Mouse (Mus musculus) myocyte (in vitro differentiated cells): ENCODE measurements around the gene Ptprr. TPM values are rescaled to one million over a fixed set of nuclear protein-coding genes. Genes with fewer than 3 reads are reported as not detected.
A peak's percentile ranks its signal among the peaks of the same experiment; 100 is the strongest.

Experiments used
- H3K27me3 ChIP-seq: one replicate; pipeline ENCODE4 v1.6.1; 2011; ENCODE audit not compliant: control insufficient read depth, insufficient read depth, insufficient read length
- H3K36me3 ChIP-seq: one replicate; pipeline ENCODE4 v1.6.1; 2011; ENCODE audit not compliant: control insufficient read depth, insufficient read depth
- H3K4me2 ChIP-seq: one replicate; pipeline ENCODE4 v1.6.1; 2011; ENCODE audit warnings: low read depth, control low read depth
- H3K4me3 ChIP-seq: one replicate; pipeline ENCODE4 v1.5.1; 2011; ENCODE audit warnings: mild to moderate bottlenecking, control low read depth, moderate library complexity
- H3K79me2 ChIP-seq: one replicate; pipeline ENCODE4 v1.6.1; 2011; ENCODE audit not compliant: control insufficient read depth, insufficient read depth
- H3ac ChIP-seq: one replicate; pipeline ENCODE4 v1.6.1; 2011; ENCODE audit not compliant: control insufficient read depth, insufficient read length
- CEBPB ChIP-seq: IDR thresholded peaks from 2 replicates; pipeline ENCODE4 v1.6.1; 2011; ENCODE audit warnings: mild to moderate bottlenecking, moderate library complexity; ENCODE audit not compliant: poor library complexity, insufficient read depth, severe bottlenecking
- E2F4 ChIP-seq: IDR thresholded peaks from one replicate; pipeline ENCODE4 v1.6.1; 2011; ENCODE audit warnings: mild to moderate bottlenecking, control low read depth, moderate library complexity; ENCODE audit not compliant: insufficient read depth
- MAX ChIP-seq: IDR thresholded peaks from one replicate; pipeline ENCODE4 v1.6.1; 2011; ENCODE audit warnings: low read depth, mild to moderate bottlenecking, control low read depth
- MYOD1 ChIP-seq, 3 experiments: IDR thresholded peaks; one replicate each; pipeline ENCODE4 v1.6.1; 2011; ENCODE audit warnings: control low read depth in 2 of 3, low read depth in 2 of 3, mild to moderate bottlenecking in 2 of 3, moderate library complexity in 1 of 3; ENCODE audit not compliant: insufficient read length in 2 of 3, control insufficient read depth in 1 of 3
- MYOG ChIP-seq, 3 experiments: IDR thresholded peaks; one replicate each; pipeline ENCODE4 v1.6.1; 2011; ENCODE audit warnings: control low read depth in 2 of 3, low read depth in 2 of 3, mild to moderate bottlenecking in 2 of 3; ENCODE audit not compliant: insufficient read length in 2 of 3, control insufficient read depth in 1 of 3, insufficient read depth in 1 of 3
- POLR2A ChIP-seq: IDR thresholded peaks from one replicate; pipeline ENCODE4 v1.6.1; 2011; ENCODE audit warnings: low read depth, mild to moderate bottlenecking, control low read depth, moderate library complexity; ENCODE audit not compliant: insufficient read length
- POLR2AphosphoS2 ChIP-seq: IDR thresholded peaks from one replicate; pipeline ENCODE4 v1.6.1; 2011; ENCODE audit warnings: low read depth, control low read depth; ENCODE audit not compliant: insufficient read length
- REST ChIP-seq: IDR thresholded peaks from one replicate; pipeline ENCODE4 v1.6.1; 2011; ENCODE audit warnings: mild to moderate bottlenecking, control low read depth, moderate library complexity; ENCODE audit not compliant: insufficient read depth, insufficient read length
- SRF ChIP-seq: IDR thresholded peaks from one replicate; pipeline ENCODE4 v1.6.1; 2011; ENCODE audit warnings: low read depth; ENCODE audit not compliant: control insufficient read depth, insufficient read length
- TCF12 ChIP-seq: IDR thresholded peaks from one replicate; pipeline ENCODE4 v1.6.1; 2011; ENCODE audit warnings: mild to moderate bottlenecking, control low read depth; ENCODE audit not compliant: poor library complexity, insufficient read depth, severe bottlenecking
- TCF3 ChIP-seq: IDR thresholded peaks from one replicate; pipeline ENCODE4 v1.6.1; 2011; ENCODE audit warnings: low read depth, control low read depth; ENCODE audit not compliant: insufficient read length
- USF1 ChIP-seq: IDR thresholded peaks from one replicate; pipeline ENCODE4 v1.6.1; 2011; ENCODE audit warnings: low read depth, mild to moderate bottlenecking, control low read depth, moderate library complexity
- polyA plus RNA-seq: library from polyadenylated mRNA; unstranded; fragments of >200 nt; fragmentation: generic; extraction: Trizol; gene quantifications from one replicate; pipeline ENCODE4 v1.2.1, GENCODE M21; 2012; ENCODE audit warnings: missing spikeins

The Ptprr gene
- polyA plus RNA-seq, 1 experiment: 0.11 TPM

DNA sequence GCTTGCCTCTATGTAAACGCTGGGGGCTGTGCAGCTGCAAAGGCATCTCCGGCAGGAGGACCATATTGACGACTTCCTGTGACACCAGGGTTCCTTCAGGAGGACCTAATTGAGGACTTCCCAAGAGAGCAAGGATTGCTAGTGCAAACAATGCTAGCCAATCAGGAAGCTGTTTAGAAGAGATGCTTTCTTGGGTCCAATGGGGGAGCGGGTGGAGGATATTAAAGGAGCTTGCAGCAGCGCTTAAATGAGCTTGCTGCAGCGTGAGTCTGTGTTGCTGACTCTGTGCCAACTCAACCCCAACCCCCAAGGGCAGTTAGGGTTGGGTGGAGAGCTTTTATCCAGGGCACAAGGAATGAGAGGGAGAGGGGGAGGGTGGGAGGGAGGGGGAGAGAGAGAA, 11.3 kb upstream of the Ptprr start:
- H3K27me3 ChIP-seq: no peaks in the 10 kb centered on the region
- H3K4me2 ChIP-seq: no peak overlapping the region
- TF ChIP-seq POLR2AphosphoS2 (no peak), TCF3 (no peak), TCF12 (no peak), MYOD1 (IDR thresholded peaks at IDR 0.05; ENCODE audit: control insufficient read depth in 1 of 3, insufficient read length in 2 of 3, low read depth in 2 of 3) (no peak), E2F4 (no peak), CEBPB (no peak), SRF (no peak), USF1 (no peak), MAX (no peak), MYOG (IDR thresholded peaks at IDR 0.05; ENCODE audit: control insufficient read depth in 1 of 3, insufficient read depth in 1 of 3, insufficient read length in 2 of 3, low read depth in 2 of 3) (no peak), POLR2A (no peak), REST (no peak)
- H3K4me3 ChIP-seq: no peak overlapping the region
- H3K79me2 ChIP-seq: no peaks in the 10 kb centered on the region
- H3ac ChIP-seq: no peak overlapping the region
- no peaks in the 10 kb centered on the region for H3K36me3 ChIP-seq

DNA sequence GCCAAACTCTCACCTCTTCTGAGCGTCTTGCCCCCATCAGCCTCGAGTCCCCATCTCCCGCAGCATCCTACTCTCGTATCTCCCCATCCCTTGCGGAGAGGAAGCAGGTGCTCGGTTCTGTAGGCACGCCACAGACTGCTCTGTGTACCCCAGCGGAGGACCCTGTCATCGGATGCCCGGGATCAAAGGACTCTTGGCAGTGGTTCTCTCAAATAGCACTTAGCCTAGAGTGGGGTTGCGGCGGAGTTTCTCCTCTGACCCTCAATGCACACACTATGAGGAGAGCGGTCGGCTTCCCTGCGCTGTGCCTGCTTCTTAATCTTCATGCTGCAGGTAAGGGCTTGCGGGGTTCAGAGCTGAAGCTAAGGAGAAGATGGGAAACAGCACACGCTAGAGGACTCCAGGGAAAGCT, 473 bp downstream of the Ptprr start:
- no peaks in the 10 kb centered on the region for H3K79me2 ChIP-seq
- peak overlapping the region; percentile 12 for H3K4me2 ChIP-seq
- H3ac ChIP-seq: no peak overlapping the region
- TF ChIP-seq TCF12 (no peak), POLR2AphosphoS2 (no peak), USF1 (no peak), REST (no peak), MYOG (IDR thresholded peaks at IDR 0.05; ENCODE audit: control insufficient read depth in 1 of 3, insufficient read depth in 1 of 3, insufficient read length in 2 of 3, low read depth in 2 of 3) (no peak), TCF3 (no peak), CEBPB (no peak), MYOD1 (IDR thresholded peaks at IDR 0.05; ENCODE audit: control insufficient read depth in 1 of 3, insufficient read length in 2 of 3, low read depth in 2 of 3) (no peak), MAX (no peak), SRF (no peak), E2F4 (no peak), POLR2A (no peak)
- H3K36me3 ChIP-seq: no peaks in the 10 kb centered on the region
- H3K4me3 ChIP-seq: no peak overlapping the region
- no peaks in the 10 kb centered on the region for H3K27me3 ChIP-seq

DNA sequence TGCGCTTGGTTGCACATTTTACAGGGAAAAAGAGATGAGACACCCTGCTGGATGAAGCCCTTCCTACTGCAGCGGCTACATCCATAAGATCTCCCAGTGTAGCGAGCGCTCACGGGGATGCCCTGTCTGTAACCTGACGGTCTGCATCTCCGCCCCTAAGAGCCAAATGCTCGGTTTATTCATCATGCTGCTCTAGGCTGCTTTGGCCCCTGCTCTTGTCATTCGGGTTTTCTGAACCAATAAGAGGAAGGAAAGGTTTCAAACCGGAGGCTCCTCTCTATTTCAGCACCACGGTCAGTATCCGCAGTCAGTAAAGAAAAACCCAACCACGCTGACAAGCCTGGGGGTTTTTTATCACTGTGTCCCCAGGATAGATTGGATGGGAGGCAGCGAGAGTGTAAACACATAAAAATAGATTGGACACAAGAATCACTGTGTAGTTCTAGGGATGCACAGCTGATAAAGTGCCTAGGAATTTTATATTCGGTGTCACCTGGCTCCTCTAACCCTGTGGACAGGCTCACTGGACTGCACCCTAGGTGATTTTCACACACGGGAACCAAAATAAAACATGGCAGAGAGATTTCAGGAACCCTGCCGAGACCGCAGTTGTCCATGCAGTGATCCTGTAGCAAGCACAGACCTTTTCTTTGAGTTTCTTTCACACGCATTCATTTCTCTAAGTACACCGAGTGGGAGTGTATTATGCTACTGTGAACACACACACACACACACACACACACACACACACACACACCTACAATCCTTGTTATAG, 1.3 kb downstream of the Ptprr start:
- H3ac ChIP-seq: no peak overlapping the region
- no peaks in the 10 kb centered on the region for H3K79me2 ChIP-seq
- no peak overlapping the region for H3K4me3 ChIP-seq
- H3K27me3 ChIP-seq: no peaks in the 10 kb centered on the region
- no peak for TF ChIP-seq TCF3
- no peak for TF ChIP-seq POLR2A
- no peak for TF ChIP-seq MYOG (IDR thresholded peaks at IDR 0.05; ENCODE audit: control insufficient read depth in 1 of 3, insufficient read depth in 1 of 3, insufficient read length in 2 of 3, low read depth in 2 of 3)
- no peak for TF ChIP-seq MYOD1 (IDR thresholded peaks at IDR 0.05; ENCODE audit: control insufficient read depth in 1 of 3, insufficient read length in 2 of 3, low read depth in 2 of 3)
- no peak for TF ChIP-seq POLR2AphosphoS2
- TF ChIP-seq REST: no peak
- TF ChIP-seq USF1: no peak
- TF ChIP-seq CEBPB: no peak
- no peak for TF ChIP-seq E2F4
- TF ChIP-seq TCF12: no peak
- TF ChIP-seq SRF: no peak
- TF ChIP-seq MAX: no peak
- H3K36me3 ChIP-seq: no peaks in the 10 kb centered on the region
- no peak overlapping the region for H3K4me2 ChIP-seq

DNA sequence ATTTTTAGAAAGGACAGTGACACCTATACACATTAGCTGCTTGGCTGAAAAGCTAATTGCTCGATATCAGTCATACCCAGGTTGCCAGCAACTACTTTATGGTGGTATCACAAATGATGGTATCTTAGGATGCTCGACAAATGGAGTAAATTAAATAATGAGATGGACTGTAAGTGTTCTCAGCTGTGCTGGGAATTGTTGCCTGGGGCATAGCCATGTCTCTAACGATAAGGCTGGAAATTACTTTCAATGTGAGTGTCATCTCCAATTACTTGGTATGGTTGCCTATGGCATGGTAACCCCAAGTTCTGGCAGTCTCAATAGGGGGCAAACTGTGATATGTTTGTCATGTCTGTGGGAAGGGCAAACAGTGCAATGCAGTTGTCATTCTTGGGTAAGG, 3.1 kb downstream of the Ptprr start:
- H3K27me3 ChIP-seq: no peaks in the 10 kb centered on the region
- no peaks in the 10 kb centered on the region for H3K79me2 ChIP-seq
- TF ChIP-seq SRF (no peak), CEBPB (no peak), REST (no peak), TCF12 (no peak), MAX (no peak), E2F4 (no peak), POLR2AphosphoS2 (no peak), POLR2A (no peak), MYOD1 (IDR thresholded peaks at IDR 0.05; ENCODE audit: control insufficient read depth in 1 of 3, insufficient read length in 2 of 3, low read depth in 2 of 3) (no peak), TCF3 (no peak), USF1 (no peak), MYOG (IDR thresholded peaks at IDR 0.05; ENCODE audit: control insufficient read depth in 1 of 3, insufficient read depth in 1 of 3, insufficient read length in 2 of 3, low read depth in 2 of 3) (no peak)
- no peak overlapping the region for H3K4me2 ChIP-seq
- no peaks in the 10 kb centered on the region for H3K36me3 ChIP-seq
- H3K4me3 ChIP-seq: no peak overlapping the region
- H3ac ChIP-seq: no peak overlapping the region

DNA sequence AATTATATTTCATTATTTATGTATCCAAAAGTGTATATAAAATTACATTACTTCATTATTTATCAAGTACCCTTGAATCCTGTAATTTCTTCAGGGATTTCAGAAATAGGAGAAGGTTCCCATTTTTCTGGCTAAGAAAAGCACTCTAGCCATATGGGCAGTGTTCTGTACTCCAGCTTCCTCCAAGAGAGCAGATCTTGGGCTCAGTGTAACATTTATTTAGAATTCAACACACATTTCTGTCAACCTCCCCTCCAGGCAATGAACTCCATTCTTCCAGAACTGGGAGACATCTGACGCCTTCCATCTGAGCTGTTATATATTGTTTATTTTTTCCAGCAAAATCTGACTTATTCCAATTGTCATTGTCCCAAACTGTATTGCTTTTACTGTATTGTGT, 20.1 kb downstream of the Ptprr start:
- TF ChIP-seq REST (no peak), TCF12 (no peak), E2F4 (no peak), MYOG (IDR thresholded peaks at IDR 0.05; ENCODE audit: control insufficient read depth in 1 of 3, insufficient read depth in 1 of 3, insufficient read length in 2 of 3, low read depth in 2 of 3) (no peak), POLR2A (no peak), MAX (no peak), TCF3 (no peak), POLR2AphosphoS2 (no peak), CEBPB (no peak), USF1 (no peak), MYOD1 (IDR thresholded peaks at IDR 0.05; ENCODE audit: control insufficient read depth in 1 of 3, insufficient read length in 2 of 3, low read depth in 2 of 3) (no peak), SRF (no peak)
- no peaks in the 10 kb centered on the region for H3K36me3 ChIP-seq
- H3K4me2 ChIP-seq: no peak overlapping the region
- H3K79me2 ChIP-seq: no peaks in the 10 kb centered on the region
- no peaks in the 10 kb centered on the region for H3K27me3 ChIP-seq
- H3ac ChIP-seq: no peak overlapping the region
- no peak overlapping the region for H3K4me3 ChIP-seq
